Mouse (Mus musculus) embryonic facial prominence, embryonic 14.5 days (tissue): ENCODE measurements at regions not wholly inside any gene's neighbourhood (a gene's known extent, or its start where the extent isn't known, plus 50 kb on each side); places are given as distances from the start of the nearest gene placed in this dataset.

Experiments used
- ATAC-seq: fragments of 200-750 bp; cut with Nextera tagmentation; 2 replicates; pipeline ENCODE4 v1.8.0; 2017; ENCODE audit warnings: low read depth, moderate number of reproducible peaks, moderate TSS enrichment
- DNase-seq: peaks from one replicate; pipeline ENCODE4 v3.0.0-alpha.2; 2015; ENCODE audit warnings: low spot score
- H3K27ac ChIP-seq: fragments of 300-500 bp; sonication (generic); replicated peaks from 2 replicates; pipeline ENCODE4 v1.5.1; 2014; ENCODE audit warnings: low read depth, mild to moderate bottlenecking, low read length, moderate library complexity
- H3K27me3 ChIP-seq: fragments of 300-500 bp; sonication (generic); replicated peaks from 2 replicates; pipeline ENCODE4 v1.6.1; 2014; ENCODE audit warnings: low read length; ENCODE audit not compliant: control insufficient read depth, insufficient read depth
- H3K36me3 ChIP-seq: fragments of 300-500 bp; sonication (generic); 2 replicates; pipeline ENCODE4 v1.6.1; 2014; ENCODE audit warnings: low read length, mixed read lengths; ENCODE audit not compliant: control insufficient read depth, insufficient read depth
- H3K4me1 ChIP-seq: fragments of 300-500 bp; sonication (generic); 2 replicates; pipeline ENCODE4 v1.6.1; 2014; ENCODE audit warnings: antibody characterized with exemption, low read length; ENCODE audit not compliant: control insufficient read depth, insufficient read depth
- H3K4me2 ChIP-seq: fragments of 300-500 bp; sonication (generic); 2 replicates; pipeline ENCODE4 v1.6.1; 2014; ENCODE audit warnings: low read depth, mild to moderate bottlenecking, low read length, moderate library complexity, mixed read lengths
- H3K4me3 ChIP-seq: fragments of 300-500 bp; sonication (generic); 2 replicates; pipeline ENCODE4 v1.5.1; 2014; ENCODE audit warnings: low read depth, mild to moderate bottlenecking, low read length
- H3K9ac ChIP-seq: fragments of 300-500 bp; sonication (generic); 2 replicates; pipeline ENCODE4 v1.6.1; 2014; ENCODE audit warnings: low read depth, mild to moderate bottlenecking, low read length, moderate library complexity, mixed read lengths
- H3K9me3 ChIP-seq: fragments of 300-500 bp; sonication (generic); 2 replicates; pipeline ENCODE4 v1.6.1; 2016; ENCODE audit warnings: low read length; ENCODE audit not compliant: control insufficient read depth
- WGBS: fragments of 180-500 bp; shearing (Covaris S2); extraction: QIAGEN DNeasy Blood & Tissue Kit; methylation state at CpG from one replicate; pipeline ENCODE4 v1.1.7; 2014; 5-methylcytosine and 5-hydroxymethylcytosine counted together

- WGBS, result 20% methylated on average over 30 of the region's 30 CpGs
- peak; percentile 77 for DNase-seq
These were observed 144.1 kb downstream of the Nufip1 start for GRCm38 (mm10) chr14:76254565-76255501.

DNA sequence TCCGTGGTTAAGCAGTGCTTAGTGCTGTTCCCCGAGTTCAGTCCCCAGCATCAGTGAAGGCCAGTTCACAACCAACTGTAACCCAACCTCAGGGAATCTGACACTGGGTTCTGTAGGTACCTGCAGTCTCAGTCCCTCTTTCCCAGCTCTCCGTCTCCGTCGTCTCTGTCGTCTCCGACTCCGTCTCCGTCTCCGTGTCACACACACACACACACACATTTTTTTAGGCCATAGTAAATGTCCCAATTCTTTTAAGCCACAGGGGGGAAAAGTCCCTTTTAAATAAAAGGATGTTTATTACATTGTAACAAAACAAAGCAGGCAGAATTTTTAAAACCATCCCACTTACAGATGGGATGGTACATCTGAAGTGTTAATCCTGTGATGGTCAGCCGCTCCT is 145.3 kb downstream of the Nufip1 start:
- Histone ChIP-seq H3K4me1 (peaks cover 12% of the 10 kb centered on the region), H3K9ac (no peak overlapping the region), H3K9me3 (no peaks in the 10 kb centered on the region), H3K4me2 (no peak overlapping the region), H3K36me3 (no peaks in the 10 kb centered on the region), H3K4me3 (no peak overlapping the region), H3K27me3 (no peaks in the 10 kb centered on the region), H3K27ac (no peak overlapping the region)
- no peak for ATAC-seq
- no peak for DNase-seq
- 74% methylated on average over 11 of the region's 11 CpGs for WGBS

More at GRCm38 (mm10) chr14:76254565-76255501, 144.1 kb downstream of the Nufip1 start:
- Histone ChIP-seq H3K36me3 (no peaks in the 10 kb centered on the region), H3K4me3 (no peak overlapping the region), H3K27ac (peak overlapping the region; percentile 52), H3K4me1 (peaks cover 12% of the 10 kb centered on the region), H3K27me3 (no peaks in the 10 kb centered on the region), H3K9me3 (no peaks in the 10 kb centered on the region), H3K9ac (peak overlapping the region; percentile 42; the same call in 1 of the 2 replicates), H3K4me2 (peak overlapping the region; percentile 20)
- peak; percentile 82 for ATAC-seq

DNA sequence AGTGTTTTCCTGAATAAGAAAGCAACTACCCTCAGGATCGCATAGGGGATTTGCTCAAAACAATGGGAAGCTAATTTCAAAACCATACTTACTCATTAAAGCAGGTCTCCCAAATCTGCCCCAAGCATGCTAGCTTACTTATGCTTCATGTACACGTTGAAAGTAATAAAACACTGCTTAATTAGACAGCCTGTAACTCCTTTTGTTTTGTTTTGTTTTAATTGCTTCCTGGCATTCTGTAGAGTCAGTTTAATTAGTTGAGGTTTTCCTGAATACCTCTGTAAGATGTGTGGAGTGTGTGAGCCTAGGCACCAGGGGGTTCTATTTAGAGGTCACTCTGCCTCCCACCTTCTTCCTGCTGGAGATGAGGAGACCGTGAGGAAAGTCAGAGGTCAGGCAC is 147.9 kb downstream of the Nufip1 start:
- no peak for ATAC-seq
- Histone ChIP-seq H3K4me3 (no peak overlapping the region), H3K4me1 (peaks cover 12% of the 10 kb centered on the region), H3K27me3 (no peaks in the 10 kb centered on the region), H3K36me3 (no peaks in the 10 kb centered on the region), H3K27ac (no peak overlapping the region), H3K4me2 (no peak overlapping the region), H3K9ac (no peak overlapping the region), H3K9me3 (no peaks in the 10 kb centered on the region)
- DNase-seq, result no peak
- WGBS, result 20% methylated on average over 3 of the region's 3 CpGs

- Histone ChIP-seq H3K36me3 (no peaks in the 10 kb centered on the region), H3K4me1 (no peaks in the 10 kb centered on the region), H3K9me3 (no peaks in the 10 kb centered on the region), H3K4me3 (no peak overlapping the region), H3K27ac (no peak overlapping the region), H3K9ac (no peak overlapping the region), H3K4me2 (no peak overlapping the region), H3K27me3 (no peaks in the 10 kb centered on the region)
- WGBS, result 59% methylated on average over 5 of the region's 5 CpGs
- ATAC-seq (no peak), DNase-seq (no peak)
These were observed 150.1 kb downstream of the Nufip1 start for GRCm38 (mm10) chr14:76260628-76261293.

DNA sequence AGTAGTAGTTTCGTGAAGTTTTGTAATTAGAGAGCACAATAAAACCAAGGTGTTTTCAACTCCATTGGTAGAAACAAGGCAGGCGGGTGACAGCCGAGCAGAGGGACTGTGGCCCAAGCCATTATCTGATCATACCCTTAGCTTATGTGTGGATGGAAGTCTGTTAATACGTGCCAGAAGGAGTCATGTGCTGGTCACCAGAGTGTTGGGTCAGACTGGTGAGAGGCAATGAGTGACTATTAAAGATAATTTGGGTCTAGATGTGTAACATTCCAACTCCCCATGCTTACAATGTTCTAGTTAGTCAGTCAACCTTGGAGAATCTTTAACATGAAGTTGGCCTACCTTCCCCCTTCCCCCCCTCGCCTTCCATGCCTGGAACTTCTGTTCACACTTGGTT is 151.1 kb upstream of the Tsc22d1 start:
- H3K9me3 ChIP-seq, result no peaks in the 10 kb centered on the region
- no peak for ATAC-seq
- H3K9ac ChIP-seq, result no peak overlapping the region
- H3K36me3 ChIP-seq, result no peaks in the 10 kb centered on the region
- DNase-seq, result no peak
- WGBS, result 93% methylated on average over 5 of the region's 5 CpGs
- no peaks in the 10 kb centered on the region for H3K4me1 ChIP-seq
- no peak overlapping the region for H3K4me2 ChIP-seq
- no peaks in the 10 kb centered on the region for H3K27me3 ChIP-seq
- H3K27ac ChIP-seq, result no peak overlapping the region
- H3K4me3 ChIP-seq, result no peak overlapping the region

DNA sequence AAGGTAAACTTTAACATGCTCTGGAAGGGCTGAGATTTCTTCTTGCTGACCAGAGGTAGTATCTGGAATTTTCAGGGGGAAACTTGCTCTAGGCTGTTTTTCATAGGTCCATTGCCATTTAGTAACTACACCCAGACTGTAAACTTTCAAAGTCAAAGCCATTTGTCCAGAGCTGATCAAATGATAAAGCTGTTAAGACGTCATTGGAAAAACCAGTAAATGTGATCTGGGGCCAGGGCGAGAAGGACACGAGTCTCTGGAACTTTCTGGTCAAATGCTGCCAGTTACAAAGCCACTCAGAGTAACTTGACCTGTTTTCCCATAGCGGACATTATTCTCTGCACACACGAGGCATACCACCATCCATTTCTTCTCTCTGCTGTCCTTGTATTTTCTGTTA is 148.9 kb upstream of the Tsc22d1 start:
- Histone ChIP-seq H3K36me3 (no peaks in the 10 kb centered on the region), H3K9ac (no peak overlapping the region), H3K9me3 (no peaks in the 10 kb centered on the region), H3K4me2 (no peak overlapping the region), H3K4me3 (no peak overlapping the region), H3K27me3 (no peaks in the 10 kb centered on the region), H3K4me1 (no peaks in the 10 kb centered on the region), H3K27ac (no peak overlapping the region)
- DNase-seq, result no peak
- 89% methylated on average over 5 of the region's 5 CpGs for WGBS
- ATAC-seq, result no peak

DNA sequence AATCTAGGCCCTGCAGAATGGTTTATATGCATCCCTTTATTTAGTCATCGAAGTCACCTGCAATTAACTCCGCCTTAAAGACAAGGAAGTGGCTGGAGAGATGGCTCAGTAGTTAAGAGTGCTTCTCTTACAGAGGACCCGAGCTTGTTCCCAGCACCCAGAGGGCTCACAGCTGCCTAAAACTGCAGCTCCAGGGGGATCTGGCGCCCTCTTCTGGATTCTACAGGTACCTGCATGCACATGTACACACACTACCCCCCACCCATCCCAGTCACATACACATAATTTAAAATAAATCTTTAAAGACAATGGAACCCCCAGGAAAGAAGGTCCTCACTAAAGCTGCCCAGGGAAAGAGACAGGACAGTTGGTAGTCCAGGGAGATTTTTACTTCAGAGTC is 148.5 kb upstream of the Tsc22d1 start:
- H3K9ac ChIP-seq, result no peak overlapping the region
- no peak for DNase-seq
- ATAC-seq, result no peak
- no peaks in the 10 kb centered on the region for H3K36me3 ChIP-seq
- WGBS, result 81% methylated on average over 4 of the region's 4 CpGs
- H3K27me3 ChIP-seq, result no peaks in the 10 kb centered on the region
- H3K4me1 ChIP-seq, result no peaks in the 10 kb centered on the region
- H3K4me3 ChIP-seq, result no peak overlapping the region
- H3K27ac ChIP-seq, result no peak overlapping the region
- H3K9me3 ChIP-seq, result no peaks in the 10 kb centered on the region
- no peak overlapping the region for H3K4me2 ChIP-seq

DNA sequence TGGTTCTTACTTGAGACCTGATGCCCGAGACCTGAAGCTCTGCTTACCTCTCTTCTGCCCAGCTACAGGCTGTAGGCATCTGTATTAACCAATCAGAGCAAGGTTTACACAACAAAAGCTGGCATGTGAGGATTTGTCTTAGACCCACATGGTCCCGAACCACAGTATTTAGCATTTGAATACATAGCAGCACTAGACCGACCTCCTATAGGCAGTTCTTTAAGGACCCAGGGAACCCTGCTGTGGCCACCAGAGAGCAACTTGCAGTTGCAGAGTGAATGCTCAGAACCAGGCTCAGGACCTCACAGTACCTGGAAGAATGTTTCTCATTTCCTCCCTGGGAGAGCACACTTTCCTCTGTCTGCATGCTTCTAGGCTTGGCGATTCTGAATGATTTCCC is 147.7 kb upstream of the Tsc22d1 start:
- H3K4me2 ChIP-seq, result no peak overlapping the region
- no peaks in the 10 kb centered on the region for H3K4me1 ChIP-seq
- no peaks in the 10 kb centered on the region for H3K27me3 ChIP-seq
- DNase-seq (no peak), ATAC-seq (no peak)
- H3K27ac ChIP-seq, result no peak overlapping the region
- no peak overlapping the region for H3K4me3 ChIP-seq
- WGBS, result 34% methylated on average over 4 of the region's 4 CpGs
- no peaks in the 10 kb centered on the region for H3K36me3 ChIP-seq
- no peak overlapping the region for H3K9ac ChIP-seq
- no peaks in the 10 kb centered on the region for H3K9me3 ChIP-seq
